Mouse (Mus musculus) mouse trophoblast stem cell (cell line): Measurements from ENCODE around the gene Six1.

Source experiments
- in situ Hi-C, 2 experiments: fragments of 300-500 bp; cut with MseI, MboI; formaldehyde crosslinking; loops; 2 replicates in 1 of 2; 3 replicates in 1 of 2; pipeline ENCODE4 v1.15.1; 2025

Six1 gene

DNA sequence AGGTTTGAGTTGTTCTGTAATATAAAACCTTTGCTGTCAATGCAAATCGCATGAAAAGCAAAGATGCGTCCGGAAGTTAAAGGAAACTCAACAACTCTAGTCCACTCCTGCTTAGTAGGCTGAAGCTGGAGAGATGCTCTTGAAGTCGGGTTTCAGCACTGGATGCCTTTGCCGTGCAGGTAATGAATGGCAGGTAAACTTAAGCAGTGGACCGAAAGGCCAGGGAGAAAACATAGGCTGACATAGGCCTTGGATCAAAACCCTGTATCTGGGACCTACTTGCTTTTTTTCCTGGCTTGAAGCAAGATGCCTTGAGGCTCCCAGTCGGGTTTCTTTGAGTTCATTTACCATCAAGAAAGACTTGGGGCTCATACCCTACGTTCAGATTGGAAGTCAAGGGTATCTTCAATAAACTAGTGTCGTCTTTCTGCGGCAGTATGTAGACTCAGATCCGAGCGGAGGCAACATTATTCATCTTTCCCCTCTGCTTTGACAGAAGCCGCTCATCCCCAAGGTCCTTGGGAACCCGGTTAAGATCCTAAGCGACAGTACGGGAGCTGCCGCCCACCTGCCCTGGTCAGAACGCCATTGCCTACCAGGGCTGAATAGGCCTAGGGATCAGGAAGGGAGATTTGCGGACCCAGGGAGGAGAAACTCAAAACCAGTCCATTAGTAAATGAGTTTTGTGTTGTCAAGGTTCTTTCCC, 4.0 kb downstream of the Six1 start:
- in situ Hi-C loops, result no loop called here

DNA sequence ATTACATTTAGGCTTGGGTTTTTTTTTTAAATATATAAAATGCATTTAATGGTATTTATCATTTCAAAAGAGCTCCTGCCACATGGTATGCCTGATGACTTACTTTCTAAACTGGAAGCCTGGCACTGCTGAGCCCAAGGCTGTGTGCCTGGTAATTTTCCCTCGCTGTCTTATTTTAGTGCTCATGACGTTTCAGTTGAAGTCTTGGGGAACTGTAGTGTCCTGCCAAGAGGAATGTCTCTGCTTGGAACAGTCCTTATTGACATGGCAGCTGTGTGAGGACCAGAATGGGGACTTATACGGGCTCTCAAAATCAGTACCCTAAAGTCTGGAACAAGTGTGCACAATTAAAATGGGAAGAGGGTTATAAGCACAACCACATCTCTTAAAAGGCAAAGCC, 5.2 kb downstream of the Six1 start:
- in situ Hi-C loops, result no loop called here

DNA sequence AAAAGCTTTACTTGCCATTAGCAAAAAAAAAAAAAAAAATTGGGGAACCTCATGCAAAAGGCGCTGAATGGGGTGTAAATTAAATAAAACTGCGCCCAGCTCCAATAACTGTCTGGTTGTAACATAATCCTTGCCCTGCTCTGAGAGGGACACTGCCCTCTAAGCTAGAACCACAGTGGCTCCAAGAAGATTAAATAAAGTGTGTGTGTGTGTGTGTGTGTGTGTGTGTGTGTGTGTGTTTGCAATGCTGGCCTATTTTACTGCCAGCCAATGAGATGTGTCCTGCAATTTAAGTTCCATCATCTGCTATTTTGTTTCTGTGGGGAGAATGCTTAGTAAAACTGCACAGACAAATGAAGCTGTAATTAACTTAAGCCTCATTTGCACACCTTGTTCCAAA, 6.1 kb downstream of the Six1 start:
- in situ Hi-C loops, result no loop called here

DNA sequence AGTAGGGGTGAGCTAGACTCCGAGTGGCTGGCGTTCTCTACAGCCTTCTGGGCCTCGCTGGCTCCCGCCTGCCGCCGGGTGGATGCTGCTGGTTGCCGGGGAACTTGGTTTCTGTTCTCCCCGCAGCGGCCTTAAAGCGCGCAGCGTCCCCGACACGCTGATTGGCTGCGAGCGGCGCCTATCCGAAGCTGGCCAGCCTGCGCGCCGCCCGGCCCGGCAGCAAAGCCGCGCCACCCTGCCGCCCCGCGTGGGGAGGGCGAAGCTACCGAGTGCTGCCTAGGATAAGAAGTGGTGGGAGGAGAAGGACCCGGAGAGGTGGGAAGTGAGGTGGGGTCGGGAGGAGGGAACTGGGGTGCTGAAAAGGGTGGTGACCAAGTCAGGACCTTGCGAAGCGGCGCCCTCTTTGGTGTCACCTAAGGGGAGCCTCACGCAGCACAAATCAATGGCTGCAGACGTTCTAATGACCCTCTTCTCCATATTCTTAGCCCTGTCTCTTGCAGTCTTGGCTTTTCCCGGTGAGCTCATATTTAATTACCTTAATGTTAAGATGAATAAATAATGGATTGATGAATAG, 7.0 kb downstream of the Six1 start:
- in situ Hi-C loops, result no loop called here

DNA sequence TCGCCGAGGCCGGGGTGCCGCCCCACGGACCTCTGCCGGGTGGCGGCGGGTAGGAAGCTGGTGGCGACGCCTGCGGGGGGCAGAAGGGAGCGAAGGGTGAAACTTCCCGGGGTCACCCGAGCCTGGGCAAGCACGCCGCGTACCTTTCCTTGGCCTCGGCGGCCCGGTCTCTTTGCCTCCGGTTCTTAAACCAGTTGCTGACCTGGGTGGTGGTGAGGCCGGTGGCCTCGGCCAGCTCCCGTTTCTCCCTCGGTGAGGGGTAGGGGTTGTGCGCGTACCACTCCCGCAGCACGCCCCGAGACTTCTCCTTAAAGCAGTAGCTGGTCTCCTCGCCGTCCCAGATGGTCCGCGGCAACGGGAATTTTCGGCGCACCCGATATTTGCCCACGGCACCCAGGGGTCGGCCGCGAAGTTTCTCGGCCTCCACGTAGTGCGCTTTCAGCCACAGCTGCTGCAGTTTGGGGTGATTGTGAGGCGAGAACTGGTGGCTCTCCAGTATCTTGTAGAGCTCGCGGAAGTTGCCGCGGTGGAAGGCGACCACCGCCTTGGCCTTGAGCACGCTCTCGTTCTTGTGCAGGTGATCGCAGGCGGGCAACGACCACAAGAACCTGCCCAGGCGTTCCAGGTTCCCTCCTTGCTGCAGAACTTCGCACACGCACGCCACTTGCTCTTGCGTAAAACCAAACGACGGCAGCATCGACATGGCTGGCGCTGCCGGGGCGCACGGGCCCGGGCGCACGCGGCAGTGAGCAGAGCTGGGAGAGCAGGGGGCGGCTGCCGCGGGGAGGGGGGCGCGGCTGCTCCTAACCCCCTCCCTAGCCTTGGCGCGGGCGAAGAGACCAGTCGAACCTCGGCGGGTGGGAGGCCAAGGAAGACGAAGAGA, 7.7 kb downstream of the Six1 start:
- in situ Hi-C loops, result no loop called here

GRCm38 (mm10) chr12:73045046-73045723, 8.5 kb downstream of the Six1 start:
- in situ Hi-C loops, result no loop called here

DNA sequence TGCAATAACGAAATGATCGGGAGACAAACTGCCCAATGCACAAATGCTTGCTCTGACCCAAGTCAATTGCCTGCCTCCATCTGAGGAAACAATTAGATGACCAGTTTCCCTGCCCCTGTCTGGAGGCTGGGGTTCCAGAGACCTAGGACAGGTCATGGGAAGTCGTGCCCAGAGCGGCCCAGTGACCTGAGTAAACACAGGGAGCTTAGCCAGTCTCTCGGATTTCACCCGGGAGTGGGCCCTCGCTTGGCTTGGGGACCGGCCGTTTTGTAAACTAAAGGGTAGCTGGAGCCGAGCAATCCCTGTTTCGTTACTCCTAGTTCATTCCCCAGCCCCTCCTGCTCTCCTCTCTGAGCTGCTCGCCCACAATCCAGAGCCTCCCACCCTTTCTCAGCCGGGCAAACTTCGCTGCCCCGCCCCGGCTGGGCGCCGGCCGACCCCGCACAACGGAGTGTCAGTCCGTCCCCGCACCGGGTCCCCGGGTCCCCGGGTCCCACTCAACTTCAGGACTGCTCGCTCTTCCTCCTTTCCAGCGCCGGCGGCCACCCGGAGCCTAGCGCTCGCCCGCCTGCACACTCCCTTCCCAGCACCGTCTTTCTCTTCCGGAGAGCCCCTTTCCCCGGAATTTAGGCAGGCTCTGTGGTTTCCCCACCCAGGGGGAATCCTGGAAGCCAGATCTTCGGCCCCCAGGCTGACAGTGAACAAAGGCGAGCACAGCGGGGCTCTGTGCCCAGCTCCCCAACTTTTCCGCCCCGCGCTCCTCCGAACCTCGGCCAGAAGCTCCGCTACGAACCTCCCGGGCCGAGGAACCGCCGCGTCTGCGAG, 9.3 kb downstream of the Six1 start:
- in situ Hi-C loops, result no loop called here

DNA sequence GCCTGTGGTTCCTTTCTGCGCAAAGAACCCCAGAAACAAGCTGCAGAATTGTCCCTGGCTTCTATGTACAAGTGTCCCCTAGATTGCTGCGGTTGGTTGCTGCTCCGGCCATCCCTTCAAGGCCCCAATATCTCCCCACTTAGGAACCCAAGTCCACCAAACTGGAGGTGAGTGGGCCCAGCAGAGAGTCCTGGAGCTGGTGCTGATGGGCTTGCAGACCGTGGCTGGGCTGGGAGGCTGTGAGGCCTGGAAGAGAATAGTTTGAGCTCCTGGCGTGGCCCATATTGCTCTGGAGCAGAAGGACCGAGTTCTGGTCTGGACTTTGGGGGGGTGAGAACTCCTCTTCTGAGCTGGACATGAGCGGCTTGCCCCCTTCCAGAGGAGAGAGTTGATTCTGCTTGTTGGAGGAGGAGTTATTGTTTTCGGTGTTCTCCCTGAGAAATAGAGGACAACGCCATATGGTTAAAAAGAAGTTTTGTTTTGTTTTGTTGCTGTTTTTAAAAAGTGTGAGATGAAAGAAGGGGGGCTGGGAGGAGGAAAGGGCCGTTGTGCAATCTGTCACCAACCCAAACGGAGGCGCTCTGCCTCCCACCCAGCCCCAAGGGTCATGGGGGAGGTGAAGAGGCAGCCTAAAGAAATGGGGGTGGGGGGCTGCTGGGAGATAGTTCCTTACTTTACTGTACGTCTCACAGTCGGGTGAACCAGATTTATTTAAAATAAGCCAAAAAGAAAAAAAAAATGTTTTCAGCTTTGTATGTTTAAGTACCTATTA, 10.1 kb downstream of the Six1 start:
- in situ Hi-C loops, result no loop called here

DNA sequence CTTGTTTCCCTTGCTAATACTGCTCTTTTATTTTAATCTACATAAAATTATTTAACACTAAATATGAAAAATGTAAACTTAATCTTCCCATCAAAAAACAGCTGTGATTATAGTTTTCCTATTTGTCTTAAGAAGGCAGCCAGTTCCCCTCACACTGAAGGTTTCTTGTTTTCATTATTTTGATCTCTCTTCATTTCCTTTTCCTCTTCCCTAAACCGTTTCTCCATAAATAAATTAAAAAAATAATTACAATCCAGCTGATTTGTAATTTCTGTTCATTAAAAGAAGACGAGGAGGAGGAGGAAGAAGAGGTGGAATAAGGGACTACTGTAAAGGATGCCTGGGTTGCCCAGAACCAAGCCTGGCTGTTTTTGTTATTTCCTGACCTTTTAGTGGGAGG, 10.8 kb downstream of the Six1 start:
- in situ Hi-C loops, result no loop called here

DNA sequence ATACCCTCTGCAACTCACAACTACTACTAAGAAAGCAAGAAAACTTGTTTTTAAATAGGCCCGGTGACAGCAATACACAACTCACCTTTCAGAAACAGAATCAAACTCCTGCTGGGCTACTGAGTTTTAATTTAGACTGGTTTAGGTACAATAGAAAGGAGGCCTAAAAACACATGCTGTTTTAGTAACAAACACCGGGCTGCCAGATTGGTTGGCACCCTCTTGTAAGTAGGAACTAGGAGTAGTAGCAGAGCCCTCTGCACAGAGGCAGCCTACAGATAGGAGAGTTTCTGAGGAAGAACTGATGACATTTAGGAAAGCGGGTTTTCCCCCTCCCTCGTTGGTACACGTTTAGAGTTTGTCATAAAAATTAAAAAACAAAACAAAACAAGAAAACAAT, 11.3 kb downstream of the Six1 start:
- in situ Hi-C loops, result no loop called here

DNA sequence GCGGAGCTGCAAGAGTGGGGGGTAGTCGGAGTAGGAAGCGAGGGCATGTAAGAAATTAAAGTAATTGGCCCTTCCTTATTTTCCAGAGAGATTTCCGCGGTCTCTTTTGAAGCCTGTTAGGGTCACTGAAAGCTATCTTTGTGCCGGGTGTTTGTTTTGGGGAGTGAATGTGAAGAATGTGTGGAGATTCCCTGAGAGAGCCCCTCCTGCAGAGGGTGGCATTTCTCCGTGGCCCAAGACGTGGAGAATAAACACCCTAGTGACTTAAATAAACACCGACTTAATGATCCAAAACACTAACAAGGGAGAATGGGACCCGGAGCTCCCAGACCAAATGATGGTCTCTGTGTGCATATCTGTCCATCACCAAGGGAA, 12.4 kb downstream of the Six1 start:
- in situ Hi-C loops, result no loop called here

- in situ Hi-C loops, result no loop called here
Measured at GRCm38 (mm10) chr12:73040563-73041255, 13.0 kb downstream of the Six1 start.

- in situ Hi-C loops, result no loop called here
Measured at GRCm38 (mm10) chr12:73039939-73040562, 13.6 kb downstream of the Six1 start.

DNA sequence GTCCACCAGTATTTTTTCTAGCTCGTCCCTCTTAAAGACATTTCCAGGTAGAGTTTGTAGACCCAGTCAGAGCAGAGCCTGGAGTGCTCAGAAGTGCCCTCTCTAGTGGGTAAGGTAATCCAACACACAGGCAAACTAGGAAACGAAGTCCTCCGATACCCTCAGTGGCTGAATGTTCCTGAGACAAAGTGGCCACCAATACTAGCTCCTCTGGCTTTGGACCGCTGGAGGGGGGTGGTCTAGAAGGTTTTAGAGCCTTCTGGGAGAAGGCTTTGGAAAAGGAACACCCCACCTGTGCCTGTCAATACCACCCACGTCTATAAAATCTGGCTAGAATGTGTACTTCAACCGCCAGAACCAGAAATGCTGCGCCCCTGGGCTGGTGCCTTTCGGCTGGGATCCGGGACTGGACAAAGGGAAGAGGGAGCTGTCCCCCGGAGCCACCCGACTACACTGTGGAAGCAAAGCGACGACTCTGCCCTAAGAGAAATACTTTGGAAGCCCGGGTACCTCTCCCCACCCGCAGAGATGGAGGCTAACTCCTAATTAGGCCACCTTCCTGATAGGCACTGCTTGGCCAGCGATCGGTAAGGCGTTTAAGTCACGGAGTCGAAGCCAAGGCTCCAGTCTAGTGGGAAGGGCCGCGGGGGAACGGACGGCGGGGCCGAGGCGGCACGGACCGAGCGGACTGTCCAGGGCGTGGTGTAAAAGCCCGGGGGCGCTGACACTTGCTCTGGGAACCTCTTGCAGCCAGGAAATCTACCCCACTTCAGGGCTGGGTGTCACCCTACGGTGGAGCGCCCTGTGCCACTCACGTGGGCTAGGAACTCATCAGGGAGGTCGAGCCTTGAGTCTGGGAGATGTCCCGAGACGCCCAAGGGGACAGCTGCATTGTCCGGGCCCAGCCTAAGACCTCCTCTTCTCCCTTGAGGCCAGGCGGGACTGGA, 14.4 kb downstream of the Six1 start:
- in situ Hi-C loops, result no loop called here

- in situ Hi-C loops, result no loop called here
Measured at GRCm38 (mm10) chr12:73038441-73038991, 15.2 kb downstream of the Six1 start.

- in situ Hi-C loops, result no loop called here
Measured at GRCm38 (mm10) chr12:73037385-73038160, 16.1 kb downstream of the Six1 start.
